Mouse (Mus musculus) brain, embryonic 14.5 days (tissue): ENCODE measurements at regions not wholly inside any gene's neighbourhood (a gene's known extent, or its start where the extent isn't known, plus 50 kb on each side); places are given as distances from the start of the nearest gene placed in this dataset.

Source experiments
- CTCF ChIP-seq: fragments of 200-500 bp; IDR thresholded peaks from 2 replicates; pipeline ENCODE4 v1.5.1; 2012; ENCODE audit warnings: inconsistent platforms, mild to moderate bottlenecking, moderate library complexity, borderline replicate concordance; ENCODE audit not compliant: insufficient read depth, insufficient read length; ENCODE audit errors: extremely low read depth
- POLR2A ChIP-seq: fragments of 200-500 bp; IDR thresholded peaks from 2 replicates; pipeline ENCODE4 v1.6.1; 2012; ENCODE audit warnings: mild to moderate bottlenecking, inconsistent platforms, borderline replicate concordance; ENCODE audit not compliant: poor library complexity, insufficient read depth, insufficient read length, severe bottlenecking; ENCODE audit errors: extremely low read depth

DNA sequence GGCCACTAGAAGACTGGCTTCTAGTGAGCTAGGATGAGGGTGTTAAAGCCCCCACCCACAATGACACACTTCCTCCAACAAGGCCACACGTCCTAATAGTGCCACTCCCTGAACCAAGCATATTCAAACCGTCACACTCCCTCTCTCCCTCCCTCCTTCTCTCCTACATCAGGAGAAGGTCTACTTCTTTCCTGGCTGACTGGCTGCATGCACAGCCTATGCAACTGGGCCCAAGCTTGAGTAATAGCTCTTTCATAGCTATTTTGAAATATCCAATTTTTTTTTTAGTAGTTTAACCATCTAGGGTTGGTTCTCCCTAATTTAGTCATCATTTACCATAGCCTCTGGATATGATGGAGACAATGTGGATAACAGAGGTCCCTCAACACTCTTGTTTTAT is 56.6 kb upstream of the Jak1 start:
- no peak for TF ChIP-seq CTCF
- no peak for TF ChIP-seq POLR2A
